Mouse (Mus musculus): Measurements from ENCODE around the gene Pcbd1.
"Not testable (repeated sequence)": the region's sequence is repeated elsewhere in the genome, so short reads cannot be mapped to it uniquely, and the experiment has no call there.

Gene Pcbd1

GRCm38 (mm10) chr10:61103564-61104114 lies 14.5 kb downstream of the Pcbd1 start:
- no peak for DNase-seq

GRCm38 (mm10) chr10:61114246-61114720 lies 25.2 kb downstream of the Pcbd1 start:
- no peak for DNase-seq

GRCm38 (mm10) chr10:61121732-61122131 lies 32.6 kb downstream of the Pcbd1 start:
- not testable (repeated sequence) for DNase-seq

GRCm38 (mm10) chr10:61123276-61123913 lies 34.3 kb downstream of the Pcbd1 start:
- no peak for DNase-seq

- no peak for DNase-seq
These were observed 35.3 kb downstream of the Pcbd1 start for GRCm38 (mm10) chr10:61124462-61124861.

GRCm38 (mm10) chr10:61128701-61129365 lies 39.7 kb downstream of the Pcbd1 start:
- no peak for DNase-seq

GRCm38 (mm10) chr10:61130959-61131358 lies 41.8 kb downstream of the Pcbd1 start:
- no peak for DNase-seq

GRCm38 (mm10) chr10:61134041-61134440 lies 44.9 kb downstream of the Pcbd1 start:
- no peak for DNase-seq

- no peak for DNase-seq
These were observed 46.2 kb downstream of the Pcbd1 start for GRCm38 (mm10) chr10:61135226-61135839.

GRCm38 (mm10) chr10:61137567-61137966 lies 48.4 kb downstream of the Pcbd1 start:
- DNase-seq, result no peak

GRCm38 (mm10) chr10:61143343-61143742 lies 54.2 kb downstream of the Pcbd1 start:
- DNase-seq, result no peak
